ENCODE assay signal across 14 mouse cellular contexts in genomic region chr9:123927281-123927960, GRCm38 (mm10). TPM values are rescaled to one million over a fixed set of nuclear protein-coding genes. Genes with fewer than 3 reads are reported as not detected.
DNase-seq lines count a peak whose midpoint lies in the region; ATAC-seq lines count a peak whose summit lies in the region.
"Had no signal": no experiment of that assay in that cellular context is flagged by ENCODE, and none has a peak within 500 bp of the region (broad histone marks: within the 10 kb centered on the region; RNA-seq: fewer than 3 reads in every experiment).

No protein-coding gene starts in this region.

- H3K4me3 ChIP-seq in kidney, embryonic 14.5 days (ENCODE audit: low read length) = no peak overlapping the region
- H3K4me3 ChIP-seq in liver, embryonic 15.5 days (replicated peaks) = no peak overlapping the region
- H3K4me3 ChIP-seq: forebrain, embryonic 13.5 days; neural tube, embryonic 12.5 days had no signal

- H3K9ac ChIP-seq in kidney, embryonic 14.5 days (ENCODE audit: low read depth, low read length) = no peak overlapping the region
- H3K9ac ChIP-seq in liver, embryonic 15.5 days = no peak overlapping the region
- H3K9ac ChIP-seq: forebrain, embryonic 13.5 days; lung, embryonic 14.5 days; neural tube, embryonic 12.5 days had no signal

- H3K36me3 ChIP-seq in kidney, embryonic 14.5 days (ENCODE audit: control insufficient read depth, insufficient read depth, low read length) = no peaks in the 10 kb centered on the region
- no peaks in the 10 kb centered on the region for H3K36me3 ChIP-seq in liver, embryonic 15.5 days (replicated peaks)
- H3K36me3 ChIP-seq: neural tube, embryonic 12.5 days had no signal

- no peaks in the 10 kb centered on the region for H3K4me1 ChIP-seq in kidney, embryonic 14.5 days (ENCODE audit: control insufficient read depth, insufficient read depth, low read length)
- peaks cover 82% of the 10 kb centered on the region for H3K4me1 ChIP-seq in liver, embryonic 15.5 days (replicated peaks)

- H3K27me3 ChIP-seq in kidney, embryonic 14.5 days (ENCODE audit: control insufficient read depth, insufficient read depth, low read length) = no peaks in the 10 kb centered on the region
- no peaks in the 10 kb centered on the region for H3K27me3 ChIP-seq in liver, embryonic 15.5 days
- H3K27me3 ChIP-seq: forebrain, embryonic 13.5 days; neural tube, embryonic 12.5 days had no signal

- no peak for ATAC-seq in kidney, embryonic 14.5 days (ENCODE audit: low FRiP score, low TSS enrichment)
- ATAC-seq in liver, embryonic 15.5 days (ENCODE audit: insufficient read depth) = no peak
- ATAC-seq: forebrain, embryonic 13.5 days had no signal

- no peak overlapping the region for H3K27ac ChIP-seq in kidney, embryonic 14.5 days (ENCODE audit: low read depth, low read length)
- H3K27ac ChIP-seq in liver, embryonic 15.5 days (replicated peaks) = peak overlapping the region; percentile 80
- H3K27ac ChIP-seq: forebrain, embryonic 13.5 days; neural tube, embryonic 12.5 days had no signal

- H3K4me2 ChIP-seq in kidney, embryonic 14.5 days (replicated peaks; ENCODE audit: low read depth, low read length) = no peak overlapping the region
- H3K4me2 ChIP-seq in liver, embryonic 15.5 days = peak overlapping the region; percentile 69
- H3K4me2 ChIP-seq: forebrain, embryonic 13.5 days; lung, embryonic 14.5 days; neural tube, embryonic 12.5 days had no signal

- no peaks in the 10 kb centered on the region for H3K9me3 ChIP-seq in kidney, embryonic 14.5 days (ENCODE audit: control insufficient read depth, low read length)
- no peaks in the 10 kb centered on the region; the same call in 1 of the 2 replicates for H3K9me3 ChIP-seq in liver, embryonic 15.5 days (replicated peaks)
- H3K9me3 ChIP-seq: forebrain, embryonic 13.5 days; neural tube, embryonic 12.5 days had no signal

- DNase-seq in kidney, adult 9 months = peak; percentile 15
- DNase-seq in B cell, adult 2 months = peak; percentile 60 to 63
- DNase-seq in T-cell, adult 2 months (ENCODE audit: low spot score) = peak; percentile 33
- no peak for DNase-seq in cerebellum, postnatal 14 days
- no peak for DNase-seq in MN1 (ENCODE audit: low spot score)
- DNase-seq in gastrocnemius, adult 18-20 months (ENCODE audit: low spot score) = no peak
- DNase-seq: cerebellum, adult 11 months; lung, embryonic 14.5 days had no signal

- WGBS in kidney, embryonic 14.5 days = 35% methylated on average over 16 of the region's 16 CpGs
- WGBS in liver, embryonic 15.5 days (ENCODE audit: insufficient replicate concordance) = 45% methylated on average over 16 of the region's 16 CpGs

RNA-seq across cellular contexts. Expression of gene Ccr1, which starts 41.1 kb away (rescaled TPM):
- 1.8 and 2.9 TPM in 2 replicates for polyA plus RNA-seq in kidney, embryonic 14.5 days (2014; fragmentation: Nextera tagmentation; extraction: Ambion mirVana)
- 3.2 and 3.3 TPM in 2 replicates for polyA plus RNA-seq in liver, embryonic 15.5 days (2015; fragmentation: Nextera tagmentation; extraction: Ambion mirVana)
- under 1 TPM in 1 of 2 experiments, not detected in 1; 0.07 TPM for total RNA-seq in gastrocnemius, adult 18-20 months (2021)

RNA-seq across cellular contexts. Expression of gene Ccr1l1, which starts 50.8 kb away (rescaled TPM):
- polyA plus RNA-seq in kidney, embryonic 14.5 days (2014; fragmentation: Nextera tagmentation; extraction: Ambion mirVana) = not detected in 2 replicates
- polyA plus RNA-seq in liver, embryonic 15.5 days (2015; fragmentation: Nextera tagmentation; extraction: Ambion mirVana) = not detected in 2 replicates
- not detected for total RNA-seq in gastrocnemius, adult 18-20 months (2021)
- polyA plus RNA-seq: forebrain, embryonic 13.5 days; heart, embryonic 14.5 days; large intestine, adult 2 months; lung, embryonic 14.5 days; neural tube, embryonic 12.5 days had no signal

Comparison
In these comparisons a context has a peak if more than half of its experiments do, and no peak if none do; other contexts are left out.
1. DNase-seq: peak in kidney, adult 9 months (single experiment), B cell, adult 2 months (2 of 2) and T-cell, adult 2 months (single experiment); none in cerebellum, postnatal 14 days (0 of 2), MN1 (single experiment) and gastrocnemius, adult 18-20 months (single experiment).